Mouse (Mus musculus) embryonic facial prominence, embryonic 12.5 days (tissue): ENCODE results near the gene Dnhd1. TPM values are rescaled to one million over a fixed set of nuclear protein-coding genes. Genes with fewer than 3 reads are reported as not detected.
"Not testable (repeated sequence)": the region's sequence is repeated elsewhere in the genome, so short reads cannot be mapped to it uniquely, and the experiment has no call there.

Experiments
- ATAC-seq: fragments of 200-750 bp; cut with Nextera tagmentation; 2 replicates; pipeline ENCODE4 v1.8.0; 2017; ENCODE audit not compliant: insufficient number of reproducible peaks, insufficient read depth, low FRiP score, low TSS enrichment
- H3K27ac ChIP-seq: fragments of 300-500 bp; sonication (generic); 2 replicates; pipeline ENCODE4 v1.5.1; 2016; ENCODE audit warnings: mild to moderate bottlenecking
- H3K27me3 ChIP-seq: fragments of 300-500 bp; sonication (generic); 2 replicates; pipeline ENCODE4 v1.6.1; 2016; ENCODE audit warnings: mild to moderate bottlenecking, moderate library complexity
- H3K36me3 ChIP-seq: fragments of 300-500 bp; sonication (generic); 2 replicates; pipeline ENCODE4 v1.6.1; 2016; ENCODE audit warnings: mild to moderate bottlenecking
- H3K4me1 ChIP-seq: fragments of 300-500 bp; sonication (generic); 2 replicates; pipeline ENCODE4 v1.6.1; 2016
- H3K4me2 ChIP-seq: fragments of 300-500 bp; sonication (generic); replicated peaks from 2 replicates; pipeline ENCODE4 v1.6.1; 2016; ENCODE audit warnings: mild to moderate bottlenecking, moderate library complexity
- H3K4me3 ChIP-seq: fragments of 300-500 bp; sonication (generic); 2 replicates; pipeline ENCODE4 v1.5.1; 2016; ENCODE audit warnings: mild to moderate bottlenecking
- H3K9ac ChIP-seq: fragments of 300-500 bp; sonication (generic); 2 replicates; pipeline ENCODE4 v1.6.1; 2016; ENCODE audit warnings: mild to moderate bottlenecking, moderate library complexity
- H3K9me3 ChIP-seq: fragments of 300-500 bp; sonication (generic); 2 replicates; pipeline ENCODE4 v1.6.1; 2016; ENCODE audit warnings: mild to moderate bottlenecking, moderate library complexity
- WGBS: fragments of 180-500 bp; shearing (Covaris S2); methylation state at CpG from one replicate; pipeline ENCODE4 v1.1.7; 2016; 5-methylcytosine and 5-hydroxymethylcytosine counted together
- polyA plus RNA-seq: library from polyadenylated mRNA; unstranded; fragments of >200 nt; fragmentation: Nextera tagmentation; extraction: Ambion mirVana; gene quantifications from 2 replicates; pipeline ENCODE4 v1.2.1, GENCODE M21; 2016

Gene Dnhd1
- polyA plus RNA-seq, 1 experiment from 2014 or later, result 1.0 TPM

GRCm38 (mm10) chr7:105741978-105742377 is 91.4 kb downstream of the Dnhd1 start:
- no peak overlapping the region for H3K27ac ChIP-seq
- H3K4me2 ChIP-seq, result no peak overlapping the region
- no peak overlapping the region for H3K4me3 ChIP-seq
- H3K9me3 ChIP-seq, result no peaks in the 10 kb centered on the region
- WGBS, result 91% methylated on average over 9 of the region's 9 CpGs
- no peak overlapping the region for H3K9ac ChIP-seq
- peaks cover 40% of the 10 kb centered on the region for H3K36me3 ChIP-seq
- H3K4me1 ChIP-seq, result peaks cover 26% of the 10 kb centered on the region
- H3K27me3 ChIP-seq, result no peaks in the 10 kb centered on the region
- no peak for ATAC-seq

GRCm38 (mm10) chr7:105742539-105743215 is 92.0 kb downstream of the Dnhd1 start:
- H3K27ac ChIP-seq, ATAC-seq, H3K9me3 ChIP-seq, H3K27me3 ChIP-seq: not testable (repeated sequence)
- peak overlapping the region; percentile 99; the same call in 1 of the 2 replicates for H3K4me3 ChIP-seq
- WGBS, result 77% methylated on average over 7 of the region's 7 CpGs
- peaks cover 23% of the 10 kb centered on the region for H3K4me1 ChIP-seq
- peak overlapping the region; percentile 93 for H3K9ac ChIP-seq
- peak overlapping the region; percentile 89; the same call in 1 of the 2 replicates for H3K4me2 ChIP-seq
- peaks cover 40% of the 10 kb centered on the region for H3K36me3 ChIP-seq

GRCm38 (mm10) chr7:105743246-105743925 is 92.8 kb downstream of the Dnhd1 start:
- ATAC-seq, H3K9me3 ChIP-seq: not testable (repeated sequence)

GRCm38 (mm10) chr7:105743926-105744590 is 93.4 kb downstream of the Dnhd1 start, which contains the start of gene Taf10:
Gene Taf10, minus strand, starts transcription at chr7:105744361.
- H3K27ac ChIP-seq, result peak within 1 kb of the TSS; percentile 72
- H3K9me3 ChIP-seq, result no peaks in the 10 kb centered on the region
- H3K4me2 ChIP-seq, result peak within 1 kb of the TSS; percentile 89
- ATAC-seq, result peak; percentile 97
- WGBS, result under 1% methylated on average over 67 of the region's 67 CpGs
- H3K4me1 ChIP-seq, result peaks cover 10% of the 10 kb centered on the region
- H3K9ac ChIP-seq, result peak within 1 kb of the TSS; percentile 93
- peak within 1 kb of the TSS; percentile 99 for H3K4me3 ChIP-seq
- peaks cover 40% of the 10 kb centered on the region for H3K36me3 ChIP-seq
- H3K27me3 ChIP-seq, result no peaks in the 10 kb centered on the region

More at GRCm38 (mm10) chr7:105743246-105743925, 92.8 kb downstream of the Dnhd1 start:
- peak overlapping the region; percentile 93 for H3K9ac ChIP-seq
- H3K4me2 ChIP-seq, result peak overlapping the region; percentile 89
- peak overlapping the region; percentile 99 for H3K4me3 ChIP-seq
- H3K4me1 ChIP-seq, result peaks cover 16% of the 10 kb centered on the region
- WGBS, result 34% methylated on average over 20 of the region's 20 CpGs
- not testable (repeated sequence) for H3K27me3 ChIP-seq
- H3K36me3 ChIP-seq, result peaks cover 40% of the 10 kb centered on the region
- peak overlapping the region; percentile 72; the same call in 1 of the 2 replicates for H3K27ac ChIP-seq

- ATAC-seq, result no peak
- 69% methylated on average over 2 of the region's 2 CpGs for WGBS
- H3K27me3 ChIP-seq, result no peaks in the 10 kb centered on the region
- H3K4me3 ChIP-seq, result no peak overlapping the region
- no peak overlapping the region for H3K27ac ChIP-seq
- no peak overlapping the region for H3K9ac ChIP-seq
- peaks cover 14% of the 10 kb centered on the region for H3K4me1 ChIP-seq
- H3K9me3 ChIP-seq, result no peaks in the 10 kb centered on the region
- H3K36me3 ChIP-seq, result peaks cover 24% of the 10 kb centered on the region
- no peak overlapping the region for H3K4me2 ChIP-seq
These were observed 97.1 kb downstream of the Dnhd1 start for GRCm38 (mm10) chr7:105747776-105748175.

GRCm38 (mm10) chr7:105751491-105752433 is 101.1 kb downstream of the Dnhd1 start, which contains the start of gene Tpp1:
Gene Tpp1, minus strand, starts transcription at chr7:105752235.
- peak within 1 kb of the TSS; percentile 73 for H3K4me2 ChIP-seq
- 23% methylated on average over 20 of the region's 20 CpGs for WGBS
- no peaks in the 10 kb centered on the region for H3K27me3 ChIP-seq
- H3K9me3 ChIP-seq, result no peaks in the 10 kb centered on the region
- peak within 1 kb of the TSS; percentile 52 for H3K4me3 ChIP-seq
- peaks cover 6% of the 10 kb centered on the region for H3K4me1 ChIP-seq
- H3K36me3 ChIP-seq, result peaks cover 54% of the 10 kb centered on the region
- ATAC-seq, result peak; percentile 88
- no peak within 1 kb of the TSS for H3K27ac ChIP-seq
- peak within 1 kb of the TSS; percentile 64 for H3K9ac ChIP-seq

- Histone ChIP-seq H3K9ac (no peak overlapping the region), H3K4me3 (no peak overlapping the region; the same call in 1 of the 2 replicates), H3K4me2 (no peak overlapping the region), H3K27me3 (no peaks in the 10 kb centered on the region), H3K36me3 (peaks cover 61% of the 10 kb centered on the region), H3K9me3 (no peaks in the 10 kb centered on the region), H3K4me1 (peaks cover 6% of the 10 kb centered on the region), H3K27ac (no peak overlapping the region)
- ATAC-seq, result no peak
- 90% methylated on average over 2 of the region's 2 CpGs for WGBS
These were observed 102.1 kb downstream of the Dnhd1 start for GRCm38 (mm10) chr7:105752716-105753115.

GRCm38 (mm10) chr7:105753281-105753680 is 102.7 kb downstream of the Dnhd1 start:
- Histone ChIP-seq H3K36me3 (peaks cover 67% of the 10 kb centered on the region), H3K27ac (no peak overlapping the region), H3K9ac (no peak overlapping the region), H3K27me3 (no peaks in the 10 kb centered on the region), H3K4me3 (no peak overlapping the region), H3K4me2 (no peak overlapping the region), H3K4me1 (peaks cover 6% of the 10 kb centered on the region), H3K9me3 (no peaks in the 10 kb centered on the region)
- ATAC-seq, result no peak
- 91% methylated on average over 10 of the region's 10 CpGs for WGBS

GRCm38 (mm10) chr7:105761813-105762484 is 111.3 kb downstream of the Dnhd1 start:
- peak overlapping the region; percentile 6; the same call in 1 of the 2 replicates for H3K4me2 ChIP-seq
- H3K27ac ChIP-seq, result no peak overlapping the region
- no peaks in the 10 kb centered on the region for H3K4me1 ChIP-seq
- H3K4me3 ChIP-seq, result no peak overlapping the region
- peaks cover 86% of the 10 kb centered on the region for H3K36me3 ChIP-seq
- no peak; the same call in 1 of the 2 replicates for ATAC-seq
- H3K9ac ChIP-seq, result no peak overlapping the region
- H3K9me3 ChIP-seq, result no peaks in the 10 kb centered on the region
- H3K27me3 ChIP-seq, result no peaks in the 10 kb centered on the region; the same call in 1 of the 2 replicates
- 27% methylated on average over 51 of the region's 51 CpGs for WGBS

GRCm38 (mm10) chr7:105762517-105763270 is 112.1 kb downstream of the Dnhd1 start:
- ATAC-seq, result 0 out of 2 replicates have a peak, but pooled peaks have one; percentile 47
- Histone ChIP-seq H3K36me3 (peaks cover 82% of the 10 kb centered on the region), H3K4me2 (peak overlapping the region; percentile 6; the same call in 1 of the 2 replicates), H3K4me3 (no peak overlapping the region), H3K27ac (no peak overlapping the region), H3K9ac (no peak overlapping the region), H3K4me1 (peaks cover 6% of the 10 kb centered on the region), H3K9me3 (no peaks in the 10 kb centered on the region), H3K27me3 (no peaks in the 10 kb centered on the region; the same call in 1 of the 2 replicates)
- 32% methylated on average over 55 of the region's 55 CpGs for WGBS
